Mouse (Mus musculus): ENCODE results near the gene Sec14l1. TPM values are rescaled to one million over a fixed set of nuclear protein-coding genes. Genes with fewer than 3 reads are reported as not detected.
A peak's percentile ranks its signal among the peaks of the same experiment; 100 is the strongest.

Gene Sec14l1
- polyA plus RNA-seq, 1 experiment from 2014 or later = 43.6 TPM

DNA sequence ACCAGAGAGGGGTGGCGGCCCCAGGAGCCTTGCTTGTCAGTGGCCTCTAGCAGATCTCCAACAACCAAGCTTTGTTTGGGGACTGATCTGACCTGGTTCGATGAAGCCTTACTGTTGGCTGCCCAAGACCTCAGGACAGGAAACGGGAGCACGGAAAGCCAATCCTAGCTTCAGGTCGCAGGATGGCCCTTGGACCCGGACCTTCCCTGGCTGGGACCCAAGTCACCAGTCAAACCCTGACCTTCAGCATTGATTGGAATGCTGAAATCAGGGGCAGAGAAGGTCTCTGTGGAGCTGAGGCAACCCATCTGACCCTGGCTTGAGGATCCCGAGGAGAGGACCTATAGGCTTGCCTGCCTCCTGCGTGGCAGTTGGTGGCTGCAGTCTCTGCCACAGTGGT lies 89.6 kb downstream of the Sec14l1 start:
- ATAC-seq (no peak), DNase-seq (ENCODE audit: low spot score) (no peak)
- Histone ChIP-seq H3K9ac (ENCODE audit: low read length) (no peak overlapping the region), H3K4me3 (ENCODE audit: low read depth, low read length) (no peak overlapping the region), H3K27me3 (replicated peaks; ENCODE audit: control insufficient read depth, insufficient read depth, low read length) (peaks cover 13% of the 10 kb centered on the region), H3K9me3 (replicated peaks; ENCODE audit: control insufficient read depth, low read length) (no peaks in the 10 kb centered on the region), H3K4me2 (ENCODE audit: low read length) (no peak overlapping the region), H3K27ac (ENCODE audit: low read depth, low read length) (no peak overlapping the region), H3K36me3 (ENCODE audit: control insufficient read depth, insufficient read depth, low read length) (no peaks in the 10 kb centered on the region), H3K4me1 (ENCODE audit: control insufficient read depth, insufficient read depth, low read length) (0 out of 2 replicates have a peak, but pooled peaks cover 1% of the 10 kb centered on the region)
- 87% methylated on average over 8 of the region's 8 CpGs for WGBS

GRCm38 (mm10) chr11:117205042-117205441 lies 90.1 kb downstream of the Sec14l1 start:
- ATAC-seq (no peak), DNase-seq (ENCODE audit: low spot score) (no peak)
- Histone ChIP-seq H3K27ac (ENCODE audit: low read depth, low read length) (no peak overlapping the region), H3K9me3 (replicated peaks; ENCODE audit: control insufficient read depth, low read length) (no peaks in the 10 kb centered on the region), H3K36me3 (ENCODE audit: control insufficient read depth, insufficient read depth, low read length) (no peaks in the 10 kb centered on the region), H3K4me3 (ENCODE audit: low read depth, low read length) (no peak overlapping the region), H3K27me3 (replicated peaks; ENCODE audit: control insufficient read depth, insufficient read depth, low read length) (peaks cover 9% of the 10 kb centered on the region), H3K4me1 (ENCODE audit: control insufficient read depth, insufficient read depth, low read length) (no peaks in the 10 kb centered on the region), H3K9ac (ENCODE audit: low read length) (no peak overlapping the region), H3K4me2 (ENCODE audit: low read length) (no peak overlapping the region)
- WGBS = 68% methylated on average over 6 of the region's 6 CpGs

DNA sequence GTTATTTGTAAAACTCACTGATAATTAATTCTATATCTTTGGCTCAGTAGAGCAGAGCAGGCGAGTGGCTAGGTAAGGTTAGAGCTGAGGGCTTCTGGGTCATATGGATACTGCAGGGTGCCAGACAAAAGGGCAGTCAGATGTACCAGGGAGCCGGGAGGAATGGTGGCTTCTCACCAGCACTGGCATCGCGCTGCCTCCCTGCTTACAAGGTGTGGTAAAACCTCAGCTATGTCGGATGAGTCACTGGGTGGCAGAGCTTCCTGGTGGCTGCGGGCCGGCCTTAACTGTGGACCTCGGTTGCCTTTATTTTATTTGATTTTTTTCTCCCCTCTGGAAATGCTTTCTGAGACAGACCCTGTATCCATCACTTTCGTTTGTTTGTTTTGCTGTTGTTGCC lies 90.5 kb downstream of the Sec14l1 start:
- no peak for DNase-seq (ENCODE audit: low spot score)
- no peaks in the 10 kb centered on the region for H3K36me3 ChIP-seq (ENCODE audit: control insufficient read depth, insufficient read depth, low read length)
- H3K4me3 ChIP-seq (ENCODE audit: low read depth, low read length) = no peak overlapping the region
- ATAC-seq = no peak
- no peak overlapping the region for H3K27ac ChIP-seq (ENCODE audit: low read depth, low read length)
- 84% methylated on average over 9 of the region's 9 CpGs for WGBS
- H3K9ac ChIP-seq (ENCODE audit: low read length) = no peak overlapping the region
- H3K9me3 ChIP-seq (replicated peaks; ENCODE audit: control insufficient read depth, low read length) = no peaks in the 10 kb centered on the region
- H3K4me2 ChIP-seq (ENCODE audit: low read length) = no peak overlapping the region
- peaks cover 8% of the 10 kb centered on the region; the same call in 1 of the 2 replicates for H3K27me3 ChIP-seq (replicated peaks; ENCODE audit: control insufficient read depth, insufficient read depth, low read length)
- H3K4me1 ChIP-seq (ENCODE audit: control insufficient read depth, insufficient read depth, low read length) = no peaks in the 10 kb centered on the region

- Histone ChIP-seq H3K4me1 (ENCODE audit: control insufficient read depth, insufficient read depth, low read length) (no peaks in the 10 kb centered on the region), H3K4me3 (ENCODE audit: low read depth, low read length) (no peak overlapping the region), H3K36me3 (ENCODE audit: control insufficient read depth, insufficient read depth, low read length) (no peaks in the 10 kb centered on the region), H3K9me3 (replicated peaks; ENCODE audit: control insufficient read depth, low read length) (no peaks in the 10 kb centered on the region), H3K27me3 (replicated peaks; ENCODE audit: control insufficient read depth, insufficient read depth, low read length) (no peaks in the 10 kb centered on the region), H3K27ac (ENCODE audit: low read depth, low read length) (no peak overlapping the region), H3K9ac (ENCODE audit: low read length) (no peak overlapping the region), H3K4me2 (ENCODE audit: low read length) (no peak overlapping the region)
- DNase-seq (ENCODE audit: low spot score) (no peak), ATAC-seq (no peak)
- 68% methylated on average over 5 of the region's 5 CpGs for whole genome bisulfite sequencing
Observed at GRCm38 (mm10) chr11:117207436-117207835, 92.5 kb downstream of the Sec14l1 start.

DNA sequence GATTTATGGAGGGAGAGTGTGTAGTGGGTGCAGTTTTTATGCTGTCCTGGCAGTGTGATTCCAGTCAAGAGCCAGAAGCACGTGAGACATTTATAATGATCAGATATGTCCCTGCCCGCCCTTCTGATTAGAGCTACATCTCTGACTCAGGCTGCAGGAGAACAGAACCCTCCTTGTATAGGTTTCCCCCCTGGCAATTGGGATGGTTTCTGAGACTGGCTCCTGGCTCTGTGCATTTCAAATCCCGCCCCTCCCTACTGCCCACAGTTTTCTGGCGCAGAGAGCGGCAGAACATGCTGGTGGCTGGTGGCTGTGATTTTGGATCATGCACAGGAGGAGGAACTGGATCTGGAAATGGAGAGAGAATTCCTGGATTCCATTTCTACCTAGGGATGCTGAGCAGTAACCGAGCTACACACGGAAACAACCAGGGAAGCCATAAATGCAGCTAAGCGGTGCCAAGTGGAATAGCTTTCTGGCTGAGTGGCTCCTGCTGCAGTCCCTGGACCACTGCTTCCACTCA lies 93.2 kb downstream of the Sec14l1 start:
- Histone ChIP-seq H3K9ac (ENCODE audit: low read length) (no peak overlapping the region), H3K27ac (ENCODE audit: low read depth, low read length) (no peak overlapping the region), H3K4me3 (ENCODE audit: low read depth, low read length) (no peak overlapping the region), H3K36me3 (ENCODE audit: control insufficient read depth, insufficient read depth, low read length) (no peaks in the 10 kb centered on the region), H3K27me3 (replicated peaks; ENCODE audit: control insufficient read depth, insufficient read depth, low read length) (no peaks in the 10 kb centered on the region), H3K9me3 (replicated peaks; ENCODE audit: control insufficient read depth, low read length) (no peaks in the 10 kb centered on the region), H3K4me2 (ENCODE audit: low read length) (no peak overlapping the region), H3K4me1 (ENCODE audit: control insufficient read depth, insufficient read depth, low read length) (no peaks in the 10 kb centered on the region)
- 85% methylated on average over 8 of the region's 8 CpGs for WGBS
- no peak for DNase-seq (ENCODE audit: low spot score)
- ATAC-seq = no peak

Small RNAs within 50 kb of the gene (microRNA-seq; reads per million reads assigned to microRNA genes)
- gene Gm24323 = not detected
- 2.5 reads per million, percentile 16 among the genes with 10 or more reads in this experiment for gene Mir6516

Other genes starting within 250 kb of the Sec14l1 start
- gene Mgat5b, start 196.3 kb upstream of the Sec14l1 start, polyA plus RNA-seq (2014; fragmentation: Nextera tagmentation; extraction: Ambion mirVana) = 21.1 and 23.3 TPM in 2 replicates
- gene Sept9, start 84.5 kb downstream of the Sec14l1 start, polyA plus RNA-seq (2014; fragmentation: Nextera tagmentation; extraction: Ambion mirVana) = 113 and 119 TPM in 2 replicates